Mouse (Mus musculus): ENCODE data around the gene Lrp10. TPM values are rescaled to one million over a fixed set of nuclear protein-coding genes. Genes with fewer than 3 reads are reported as not detected.

Gene Lrp10
- 44.9 and 74.5 TPM in 2 replicates for polyA plus RNA-seq (2015; fragmentation: Nextera tagmentation; extraction: Ambion mirVana)

GRCm38 (mm10) chr14:54463959-54464292 lies at the start of gene Lrp10:
Gene Lrp10, plus strand, starts transcription at chr14:54464137.

GRCm38 (mm10) chr14:54417623-54418081 lies 46.3 kb upstream of the Lrp10 start, which contains the start of gene Slc7a7:
Gene Slc7a7, minus strand, starts transcription at chr14:54417780.

GRCm38 (mm10) chr14:54426689-54427398 lies 37.1 kb upstream of the Lrp10 start, which contains the start of gene Mrpl52:
Gene Mrpl52, plus strand, starts transcription at chr14:54426909.

GRCm38 (mm10) chr14:54431334-54432077 lies 32.4 kb upstream of the Lrp10 start, which contains the start of gene Mmp14:
Gene Mmp14, plus strand, starts transcription at chr14:54431612.

GRCm38 (mm10) chr14:54475941-54476844 lies 12.3 kb downstream of the Lrp10 start, which contains the start of gene Rem2:
Gene Rem2, plus strand, starts transcription at chr14:54476100.

Other genes with a start within 250 kb of the Lrp10 start
- gene Dad1, start 210.0 kb upstream of the Lrp10 start, polyA plus RNA-seq (2015; fragmentation: Nextera tagmentation; extraction: Ambion mirVana): 461 and 630 TPM in 2 replicates
- gene Abhd4, start 209.9 kb upstream of the Lrp10 start, polyA plus RNA-seq (2015; fragmentation: Nextera tagmentation; extraction: Ambion mirVana): 121 and 288 TPM in 2 replicates
- gene Olfr49, start 179.2 kb upstream of the Lrp10 start, polyA plus RNA-seq (2015; fragmentation: Nextera tagmentation; extraction: Ambion mirVana): 0.30 and 0.68 TPM in 2 replicates
- gene Oxa1l, start 103.3 kb upstream of the Lrp10 start, polyA plus RNA-seq (2015; fragmentation: Nextera tagmentation; extraction: Ambion mirVana): 48.2 and 81.3 TPM in 2 replicates
- gene Slc7a7, start 46.4 kb upstream of the Lrp10 start, polyA plus RNA-seq (2015; fragmentation: Nextera tagmentation; extraction: Ambion mirVana): 5.4 and 5.6 TPM in 2 replicates
- gene Mrpl52, start 37.2 kb upstream of the Lrp10 start, polyA plus RNA-seq (2015; fragmentation: Nextera tagmentation; extraction: Ambion mirVana): 384 and 418 TPM in 2 replicates
- gene Mmp14, start 32.5 kb upstream of the Lrp10 start, polyA plus RNA-seq (2015; fragmentation: Nextera tagmentation; extraction: Ambion mirVana): 105 and 119 TPM in 2 replicates
- gene Rem2, start 12.0 kb downstream of the Lrp10 start, polyA plus RNA-seq (2015; fragmentation: Nextera tagmentation; extraction: Ambion mirVana): 1.4 and 2.5 TPM in 2 replicates
- 27.4 and 39.2 TPM in 2 replicates for gene Prmt5, start 53.4 kb downstream of the Lrp10 start, polyA plus RNA-seq (2015; fragmentation: Nextera tagmentation; extraction: Ambion mirVana)
- gene Haus4, start 90.5 kb downstream of the Lrp10 start, polyA plus RNA-seq (2015; fragmentation: Nextera tagmentation; extraction: Ambion mirVana): 36.1 and 74.7 TPM in 2 replicates
- gene Ajuba, start 113.4 kb downstream of the Lrp10 start, polyA plus RNA-seq (2015; fragmentation: Nextera tagmentation; extraction: Ambion mirVana): 14.2 and 19.9 TPM in 2 replicates
- gene 4931414P19Rik, start 141.9 kb downstream of the Lrp10 start, polyA plus RNA-seq (2015; fragmentation: Nextera tagmentation; extraction: Ambion mirVana): 3.4 and 3.5 TPM in 2 replicates
- gene Psmb5, start 153.9 kb downstream of the Lrp10 start, polyA plus RNA-seq (2015; fragmentation: Nextera tagmentation; extraction: Ambion mirVana): 435 and 451 TPM in 2 replicates
- gene Psmb11, start 157.3 kb downstream of the Lrp10 start, polyA plus RNA-seq (2015; fragmentation: Nextera tagmentation; extraction: Ambion mirVana): 0.03 TPM in 1 of 2 replicates, not detected in the other
- not detected in 2 replicates for gene Gm17606, start 176.8 kb downstream of the Lrp10 start, polyA plus RNA-seq (2015; fragmentation: Nextera tagmentation; extraction: Ambion mirVana)
- gene Cdh24, start 177.2 kb downstream of the Lrp10 start, polyA plus RNA-seq (2015; fragmentation: Nextera tagmentation; extraction: Ambion mirVana): 0.80 and 0.84 TPM in 2 replicates
- gene 1700123O20Rik, start 222.1 kb downstream of the Lrp10 start, polyA plus RNA-seq (2015; fragmentation: Nextera tagmentation; extraction: Ambion mirVana): 88.8 and 106 TPM in 2 replicates
- gene Acin1, start 222.8 kb downstream of the Lrp10 start, polyA plus RNA-seq (2015; fragmentation: Nextera tagmentation; extraction: Ambion mirVana): 49.4 and 65.2 TPM in 2 replicates
- 0.11 and 0.19 TPM in 2 replicates for gene Gm29776, start 234.7 kb downstream of the Lrp10 start, polyA plus RNA-seq (2015; fragmentation: Nextera tagmentation; extraction: Ambion mirVana)
- gene Cebpe, start 248.0 kb downstream of the Lrp10 start, polyA plus RNA-seq (2015; fragmentation: Nextera tagmentation; extraction: Ambion mirVana): 0.77 and 1.2 TPM in 2 replicates

Measured in adrenal gland, postnatal 0 days (tissue).